Mouse (Mus musculus) left cerebral cortex, adult 11 months (tissue): ENCODE data around the gene Ndufc2.

ENCODE experiments used
- DNase-seq: peaks from one replicate; pipeline ENCODE4 v3.0.0; 2022; ENCODE audit warnings: low spot score

Gene Ndufc2

GRCm38 (mm10) chr7:97399960-97400715, at the start of gene Ndufc2:
Gene Ndufc2 (plus strand): TSS chr7:97400003.
- DNase-seq: no peak

- no peak for DNase-seq
Measured at GRCm38 (mm10) chr7:97350891-97351290, 48.9 kb upstream of the Ndufc2 start.

- no peak for DNase-seq
Measured at GRCm38 (mm10) chr7:97351792-97352513, 47.9 kb upstream of the Ndufc2 start.

GRCm38 (mm10) chr7:97353356-97353755, 46.4 kb upstream of the Ndufc2 start:
- no peak for DNase-seq

GRCm38 (mm10) chr7:97355068-97355841, 44.5 kb upstream of the Ndufc2 start:
- DNase-seq: no peak

GRCm38 (mm10) chr7:97356253-97356652, 43.5 kb upstream of the Ndufc2 start:
- no peak for DNase-seq

GRCm38 (mm10) chr7:97356875-97357276, 42.9 kb upstream of the Ndufc2 start:
- no peak for DNase-seq

- DNase-seq: no peak
Measured at GRCm38 (mm10) chr7:97357840-97358239, 42.0 kb upstream of the Ndufc2 start.

- DNase-seq: no peak
Measured at GRCm38 (mm10) chr7:97358347-97358746, 41.5 kb upstream of the Ndufc2 start.

GRCm38 (mm10) chr7:97360166-97360565, 39.6 kb upstream of the Ndufc2 start:
- DNase-seq: no peak

- DNase-seq: no peak
Measured at GRCm38 (mm10) chr7:97360955-97361354, 38.8 kb upstream of the Ndufc2 start.

- no peak for DNase-seq
Measured at GRCm38 (mm10) chr7:97361467-97361866, 38.3 kb upstream of the Ndufc2 start.

GRCm38 (mm10) chr7:97365887-97366286, 33.9 kb upstream of the Ndufc2 start:
- DNase-seq: no peak

GRCm38 (mm10) chr7:97375101-97375500, 24.7 kb upstream of the Ndufc2 start:
- no peak for DNase-seq

- DNase-seq: no peak
Measured at GRCm38 (mm10) chr7:97375906-97376305, 23.9 kb upstream of the Ndufc2 start.

GRCm38 (mm10) chr7:97379304-97379703, 20.5 kb upstream of the Ndufc2 start:
- no peak for DNase-seq

- no peak for DNase-seq
Measured at GRCm38 (mm10) chr7:97380500-97381123, 19.2 kb upstream of the Ndufc2 start.

GRCm38 (mm10) chr7:97382661-97383060, 17.1 kb upstream of the Ndufc2 start:
- DNase-seq: no peak

- DNase-seq: no peak
Measured at GRCm38 (mm10) chr7:97383496-97384132, 16.2 kb upstream of the Ndufc2 start.

GRCm38 (mm10) chr7:97386106-97386805, 13.5 kb upstream of the Ndufc2 start:
- DNase-seq: no peak

GRCm38 (mm10) chr7:97386806-97387370, 12.9 kb upstream of the Ndufc2 start:
- DNase-seq: peak; percentile 48
